Mouse (Mus musculus) v-Abl transformed pro-B cells (cell line): ENCODE measurements around the gene Ndufa3.
"Not testable (repeated sequence)": the region's sequence is repeated elsewhere in the genome, so short reads cannot be mapped to it uniquely, and the experiment has no call there.

Source experiments
- in situ Hi-C, 2 experiments: fragments of 400-800 bp; cut with MboI; formaldehyde crosslinking; loops; one replicate each; pipeline ENCODE4 v1.15.1; 2025; ENCODE audit not compliant: unreplicated experiment in 2 of 2

Ndufa3 gene

GRCm38 (mm10) chr7:3617242-3617995 is at the start of gene Ndufa3:
Gene Ndufa3 (plus strand): TSS chr7:3617373.
- in situ Hi-C loops, result loop anchor here (5.0 to 10.0 kb wide), 3 partner anchors 520 to 907 kb away; partner anchors contain the start of genes Leng8 (in 2 of the 2), Rdh13 (in 1 of the 2) and Tnni3 (in 1 of the 2)

- in situ Hi-C loops, result no loop called here
These were observed 47.4 kb upstream of the Ndufa3 start for GRCm38 (mm10) chr7:3569725-3570124.

GRCm38 (mm10) chr7:3570580-3570979 is 46.6 kb upstream of the Ndufa3 start:
- in situ Hi-C loops, result not testable (repeated sequence)

GRCm38 (mm10) chr7:3571847-3572246 is 45.3 kb upstream of the Ndufa3 start:
- in situ Hi-C loops, result no loop called here

DNA sequence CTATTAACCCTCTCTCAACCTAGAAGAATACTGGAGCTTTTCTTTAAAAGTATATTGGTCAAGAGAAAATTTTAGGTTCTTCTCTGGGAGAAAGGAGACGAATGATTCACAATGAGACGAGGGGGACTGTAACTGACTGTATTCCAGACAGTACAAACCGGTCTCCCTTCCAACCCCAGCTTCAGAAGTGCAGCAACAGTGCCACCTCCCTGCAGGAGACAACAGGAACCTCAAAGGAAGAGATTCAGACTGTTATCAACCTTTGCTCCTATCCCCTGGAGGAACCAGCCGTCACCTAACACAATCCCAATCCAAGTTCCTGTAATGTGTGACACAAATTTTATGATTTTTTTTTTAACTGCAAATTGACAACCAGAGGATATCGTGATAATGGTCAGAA is 43.0 kb upstream of the Ndufa3 start:
- in situ Hi-C loops, result no loop called here

DNA sequence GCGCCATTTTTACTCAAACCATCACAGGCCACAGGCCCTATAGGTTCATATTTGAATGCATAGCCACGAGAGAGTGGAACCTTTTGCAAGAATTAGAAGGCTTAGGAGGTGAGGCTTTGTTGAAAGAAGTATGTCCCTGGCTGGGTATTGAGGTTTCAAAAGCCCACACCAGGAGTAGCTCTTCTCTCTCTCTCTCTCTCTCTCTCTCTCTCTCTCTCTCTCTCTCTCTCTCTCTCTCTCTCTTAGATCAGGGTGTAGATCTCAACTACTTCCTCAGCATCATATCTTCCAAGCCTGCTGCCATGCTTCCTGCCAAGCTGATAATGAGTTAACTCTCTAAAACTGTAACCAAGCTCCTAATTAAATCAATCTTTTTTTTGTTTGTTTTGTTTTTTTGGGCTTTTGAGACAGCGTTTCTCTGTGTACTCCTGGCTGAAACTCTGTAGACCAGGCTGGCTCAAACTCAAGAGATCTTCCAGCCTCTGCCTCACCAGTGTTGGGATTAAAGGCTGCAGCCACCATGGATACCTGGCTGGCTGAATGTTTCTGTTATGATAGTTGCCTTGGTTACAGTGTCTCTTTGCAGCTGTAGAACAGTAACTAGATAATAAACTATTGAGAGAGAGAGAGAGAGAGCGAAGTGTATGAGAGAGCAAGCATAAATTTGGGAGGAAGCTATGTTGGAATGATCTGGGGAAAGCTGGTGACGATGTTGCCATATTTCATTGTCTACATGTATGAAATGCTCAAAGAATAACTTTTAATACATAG is 40.6 kb upstream of the Ndufa3 start:
- in situ Hi-C loops, result no loop called here

DNA sequence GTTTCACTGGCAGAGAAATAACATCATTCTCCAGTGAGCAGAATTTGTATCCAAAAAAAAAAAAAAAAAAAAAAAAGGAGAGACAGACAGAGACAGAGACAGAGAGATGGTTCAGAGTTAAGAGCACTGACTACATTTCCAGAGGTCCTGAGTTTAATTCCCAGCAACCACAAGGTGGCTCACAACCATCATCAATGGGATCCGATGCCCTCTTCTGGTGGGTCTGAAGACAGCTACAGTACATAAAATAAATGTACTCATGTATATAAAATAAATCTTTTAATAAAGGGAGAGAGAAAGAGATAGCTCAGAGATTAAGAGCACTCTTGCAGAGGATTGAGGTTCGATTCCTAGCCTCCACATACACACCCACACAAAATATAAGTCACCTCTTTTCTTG is 39.0 kb upstream of the Ndufa3 start:
- in situ Hi-C loops, result no loop called here

DNA sequence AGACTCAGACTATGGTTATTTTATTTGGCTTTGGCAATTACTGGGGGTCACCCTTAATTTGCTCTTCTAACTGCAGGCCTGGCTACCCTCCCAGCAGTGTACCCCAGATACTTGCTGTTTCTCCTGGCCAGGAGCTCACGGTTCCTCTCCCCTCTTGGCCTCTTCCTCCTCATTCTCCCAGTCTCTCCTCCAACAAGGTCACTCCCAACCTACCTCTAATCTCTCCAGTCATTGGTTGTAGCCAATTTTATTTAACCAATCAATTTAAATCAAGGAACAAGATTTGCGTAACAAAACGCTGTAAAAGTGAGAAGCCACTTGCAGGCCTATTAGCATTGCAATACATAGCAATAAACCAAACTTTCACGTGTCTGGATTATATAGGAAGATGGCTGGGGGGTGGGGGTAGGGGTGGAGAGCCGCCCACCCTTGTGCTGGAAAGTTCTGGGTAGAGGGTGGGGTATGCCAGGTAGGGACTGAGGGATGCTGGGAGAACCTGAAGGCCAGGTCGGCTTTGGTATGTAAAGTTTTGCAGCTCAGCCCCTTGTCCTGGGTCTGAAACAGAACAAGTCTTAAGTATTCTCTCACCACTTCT is 38.1 kb upstream of the Ndufa3 start:
- in situ Hi-C loops, result no loop called here

DNA sequence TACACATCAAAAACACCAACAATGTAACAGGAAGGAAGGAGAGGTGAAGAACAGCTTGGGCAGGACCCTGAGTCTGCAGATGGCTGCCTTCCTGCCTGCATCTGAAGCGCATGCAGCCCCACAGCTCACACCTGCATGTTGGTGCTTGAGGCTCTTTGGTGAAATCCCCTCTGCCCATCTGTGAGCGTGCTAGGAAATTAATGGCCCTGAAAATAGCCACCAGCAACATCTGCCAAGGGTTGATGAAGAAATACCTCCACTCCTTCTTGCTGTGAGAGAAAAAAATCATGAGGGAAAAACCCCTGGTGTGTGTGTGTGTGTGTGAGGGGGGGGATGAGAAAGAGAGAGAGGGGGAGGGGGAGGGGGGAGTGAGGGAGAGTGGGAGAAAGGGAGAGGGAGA is 37.1 kb upstream of the Ndufa3 start:
- in situ Hi-C loops, result no loop called here

GRCm38 (mm10) chr7:3585763-3586162 is 31.4 kb upstream of the Ndufa3 start:
- in situ Hi-C loops, result no loop called here

DNA sequence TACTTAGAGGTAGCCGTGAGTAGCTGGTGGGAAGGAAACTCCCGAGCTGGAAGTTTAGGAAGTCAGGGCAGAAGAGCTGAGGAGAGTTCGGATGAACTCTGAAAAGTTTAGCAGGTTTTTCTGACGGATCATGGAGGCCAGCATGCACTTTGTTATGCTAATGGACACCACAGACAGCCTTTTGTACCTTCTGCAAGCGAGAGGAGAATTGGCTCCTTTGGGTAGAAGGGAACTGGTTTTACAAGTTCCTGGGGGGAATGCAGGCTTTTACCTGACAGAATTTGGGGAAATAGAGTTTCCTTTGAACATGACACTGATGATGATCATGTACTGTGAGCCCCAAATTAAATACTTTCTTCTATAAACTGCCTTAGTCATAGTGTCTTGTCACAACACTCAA is 30.9 kb upstream of the Ndufa3 start:
- in situ Hi-C loops, result no loop called here

GRCm38 (mm10) chr7:3587292-3587691 is 29.9 kb upstream of the Ndufa3 start:
- in situ Hi-C loops, result no loop called here

- in situ Hi-C loops, result no loop called here
These were observed 26.6 kb upstream of the Ndufa3 start for GRCm38 (mm10) chr7:3590550-3590949.

DNA sequence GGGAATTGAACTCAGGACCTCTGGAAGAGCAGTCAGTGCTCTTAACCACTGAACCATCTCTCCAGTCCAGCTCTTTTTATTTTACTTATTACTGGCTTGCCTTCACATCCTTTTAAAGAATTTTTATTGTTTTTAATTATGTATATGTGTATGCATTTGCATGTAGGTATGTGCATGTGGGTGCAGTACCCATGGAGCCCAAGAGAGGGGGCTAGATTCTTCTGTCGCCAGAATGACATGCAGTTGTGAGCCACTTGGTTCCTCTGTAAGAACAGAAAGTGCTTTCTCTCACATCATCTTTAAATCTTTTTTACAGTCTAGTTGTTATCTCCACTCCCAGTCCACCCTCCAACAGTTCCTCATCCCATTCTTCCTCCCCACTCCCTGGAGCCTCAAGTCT is 25.6 kb upstream of the Ndufa3 start:
- in situ Hi-C loops, result no loop called here

DNA sequence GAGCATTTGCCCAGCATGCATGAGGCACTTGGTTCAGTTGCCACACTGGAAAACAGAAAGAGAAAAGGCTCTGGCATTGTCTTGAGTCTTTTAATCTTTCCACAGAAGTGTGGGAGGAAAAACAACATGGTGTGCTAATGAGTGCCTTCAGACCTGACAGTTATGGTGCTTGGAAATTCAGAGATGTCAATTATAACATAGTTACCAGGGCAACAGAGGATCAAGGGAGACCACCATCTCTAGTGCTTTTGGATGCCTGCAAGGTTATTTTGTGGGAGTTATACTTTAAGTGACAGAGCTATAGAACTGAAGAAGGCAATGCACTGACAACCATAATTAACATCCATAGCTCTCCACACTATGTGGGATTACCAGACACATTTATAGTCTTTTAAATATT is 23.3 kb upstream of the Ndufa3 start:
- in situ Hi-C loops, result no loop called here

DNA sequence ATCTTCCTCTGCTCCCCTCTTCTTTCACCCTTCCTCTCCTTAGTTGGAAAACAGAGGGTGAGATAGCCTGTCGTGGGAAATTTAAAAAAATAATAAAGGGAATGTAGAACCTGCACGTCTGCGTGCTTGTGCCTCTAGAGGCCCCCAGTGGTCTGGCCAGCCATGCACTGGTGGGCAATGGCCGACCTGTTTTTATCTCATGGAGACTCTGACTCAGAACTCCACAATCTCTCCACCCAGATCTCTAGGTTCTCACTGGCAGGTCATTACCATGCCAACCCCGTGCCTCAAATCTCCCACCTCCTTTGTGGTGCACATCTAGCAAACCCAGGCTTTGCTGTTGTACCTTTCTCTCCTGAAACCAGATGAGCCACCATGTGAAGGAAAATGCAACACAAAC is 22.5 kb upstream of the Ndufa3 start:
- in situ Hi-C loops, result no loop called here

GRCm38 (mm10) chr7:3595146-3595545 is 22.0 kb upstream of the Ndufa3 start:
- in situ Hi-C loops, result no loop called here

- in situ Hi-C loops, result not testable (repeated sequence)
These were observed 19.4 kb upstream of the Ndufa3 start for GRCm38 (mm10) chr7:3597755-3598154.

- in situ Hi-C loops, result no loop called here
These were observed 16.1 kb upstream of the Ndufa3 start for GRCm38 (mm10) chr7:3601119-3601518.

DNA sequence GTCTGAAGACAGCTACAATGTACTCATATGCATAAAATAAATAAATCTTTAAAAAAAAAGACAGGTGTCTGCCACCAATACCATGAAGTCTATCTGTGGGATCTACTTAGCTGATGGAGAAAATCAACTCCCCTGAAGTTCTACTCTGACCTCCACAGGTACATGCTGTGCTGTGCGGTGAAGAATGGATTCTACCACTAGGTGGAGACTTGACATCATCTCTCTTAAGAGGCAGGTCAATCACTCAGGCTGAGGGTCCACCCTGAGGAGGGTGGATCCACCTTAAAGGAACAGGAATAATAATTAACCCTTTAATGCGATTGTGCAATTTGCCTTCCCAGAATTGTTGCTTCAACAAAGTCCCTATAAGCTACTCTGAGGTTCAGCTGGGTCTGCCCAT is 10.4 kb upstream of the Ndufa3 start:
- in situ Hi-C loops, result loop anchor here in 1 of 2 experiments (5.0 kb wide), 1 partner anchor 831 kb away; no protein-coding TSS in a partner anchor

GRCm38 (mm10) chr7:3607391-3607790 is 9.8 kb upstream of the Ndufa3 start:
- in situ Hi-C loops, result loop anchor here in 1 of 2 experiments (5.0 kb wide), 1 partner anchor 830 kb away; no protein-coding TSS in a partner anchor
